Mouse (Mus musculus) testis, adult 2 months (tissue): Measurements from ENCODE around the gene C530008M17Rik.

Experiments
- CTCF ChIP-seq: fragments of 200-500 bp; IDR thresholded peaks from 2 replicates; pipeline ENCODE4 v1.5.1; 2012; ENCODE audit warnings: low read depth, mild to moderate bottlenecking, inconsistent platforms, low read length, moderate library complexity; ENCODE audit not compliant: control insufficient read depth, insufficient read depth, insufficient replicate concordance
- POLR2A ChIP-seq: fragments of 200-500 bp; IDR thresholded peaks from 2 replicates; pipeline ENCODE4 v1.6.1; 2012; ENCODE audit warnings: low read depth, mild to moderate bottlenecking, inconsistent platforms, low read length, moderate library complexity; ENCODE audit not compliant: control insufficient read depth

DNA sequence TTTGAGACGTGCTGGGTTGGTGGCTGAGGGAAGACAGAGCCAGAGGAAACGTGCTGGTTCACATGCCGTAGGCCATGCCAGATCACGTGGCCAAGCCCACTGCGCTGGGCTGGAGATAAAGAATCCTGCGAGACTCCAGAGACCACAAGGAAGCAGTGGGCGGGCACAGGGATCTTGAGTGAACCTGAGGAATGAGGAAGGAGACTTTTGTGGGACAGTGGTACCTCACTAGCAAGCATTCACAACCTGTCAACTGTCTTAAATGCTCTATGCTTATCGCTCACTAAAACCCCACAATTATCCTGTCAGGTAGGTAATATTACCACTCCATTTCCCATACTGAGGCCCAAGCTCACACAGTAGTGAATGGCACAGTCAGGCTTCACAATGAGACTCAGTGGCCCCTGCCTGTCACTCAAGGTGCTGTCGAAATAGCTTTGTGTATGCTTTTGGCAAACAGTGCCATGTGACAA lies 88.5 kb downstream of the C530008M17Rik start:
- TF ChIP-seq CTCF (no peak), POLR2A (no peak)
